Mouse (Mus musculus): ENCODE data around the gene Epha3.

- TF ChIP-seq GATA1 (IDR thresholded peaks at IDR 0.05; ENCODE audit: borderline replicate concordance, low read length) (no peak), FLI1 (IDR thresholded peaks at IDR 0.05; ENCODE audit: low read length) (no peak)
These were observed 6.4 kb downstream of the Epha3 start for GRCm38 (mm10) chr16:63857561-63857960.
